Mouse (Mus musculus) lung, postnatal 0 days (tissue): ENCODE measurements around the gene Mink1.

Experiments used
- CTCF ChIP-seq: IDR thresholded peaks from 2 replicates; pipeline ENCODE4 v1.5.1; 2016; ENCODE audit warnings: antibody characterized with exemption, mild to moderate bottlenecking
- EP300 ChIP-seq: IDR thresholded peaks from 2 replicates; pipeline ENCODE4 v1.6.1; 2016; ENCODE audit warnings: antibody characterized with exemption, mild to moderate bottlenecking, control low read depth

DNA sequence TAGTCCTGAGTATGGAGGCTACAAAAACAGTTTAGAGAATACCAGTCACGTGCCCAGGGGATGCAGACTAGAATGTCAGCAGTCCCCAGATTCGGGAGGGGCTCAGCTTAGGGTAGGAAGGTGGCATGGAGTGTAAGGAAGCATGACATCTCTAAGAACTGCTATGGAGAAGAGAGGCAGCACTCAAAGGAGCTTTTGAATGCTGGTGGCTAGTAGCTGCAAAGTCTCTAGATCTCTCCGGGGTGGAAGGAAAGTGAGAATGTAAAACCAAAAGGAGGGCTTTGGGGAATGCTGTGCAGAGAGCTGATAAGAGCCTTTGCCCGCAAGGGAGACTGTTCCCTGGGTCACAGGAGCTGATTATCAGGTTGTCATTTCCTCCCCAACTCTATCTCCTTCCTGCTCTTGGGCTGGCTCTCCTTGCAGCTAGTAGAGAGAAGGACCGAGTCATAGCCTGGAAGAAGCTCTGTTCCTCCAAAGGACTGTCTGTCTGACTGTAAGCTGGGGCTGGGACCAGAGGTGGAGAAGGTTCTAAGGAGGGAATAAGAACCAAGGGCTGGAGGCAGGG lies 76.1 kb downstream of the Mink1 start, which contains the start of gene Gp1ba:
- no peak for TF ChIP-seq EP300
- no peak for TF ChIP-seq CTCF
